Mouse (Mus musculus) lung, postnatal 25 days (tissue): Measurements from ENCODE around the gene Olfr282.
"Not testable (repeated sequence)": the region's sequence is repeated elsewhere in the genome, so short reads cannot be mapped to it uniquely, and the experiment has no call there.

Source experiments
- DNase-seq: peaks from one replicate; pipeline ENCODE4 v3.0.0; 2022; ENCODE audit warnings: low spot score

Gene Olfr282

DNA sequence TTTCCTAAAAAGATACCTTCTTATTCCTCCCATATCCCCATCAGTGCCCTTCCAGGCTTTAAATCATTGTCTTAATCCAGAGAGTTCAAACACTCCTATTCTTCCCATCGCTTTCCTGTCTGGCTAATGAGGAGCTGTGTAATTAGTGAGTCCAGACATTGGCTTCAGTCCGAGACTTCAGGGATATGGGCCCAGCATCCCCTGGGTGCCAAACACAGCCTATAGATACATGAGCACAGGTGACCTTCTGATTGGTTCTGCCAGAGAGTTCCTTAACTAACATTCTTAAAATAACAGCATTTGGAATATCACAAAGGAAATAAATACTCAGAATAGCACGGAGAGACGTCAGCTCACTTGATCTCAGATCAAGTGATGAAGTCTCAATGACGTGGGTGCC is at the start of gene Olfr282:
Gene Olfr282 (plus strand): TSS at position 301 of the 400 bp plus-strand sequence.
- not testable (repeated sequence) for DNase-seq

DNA sequence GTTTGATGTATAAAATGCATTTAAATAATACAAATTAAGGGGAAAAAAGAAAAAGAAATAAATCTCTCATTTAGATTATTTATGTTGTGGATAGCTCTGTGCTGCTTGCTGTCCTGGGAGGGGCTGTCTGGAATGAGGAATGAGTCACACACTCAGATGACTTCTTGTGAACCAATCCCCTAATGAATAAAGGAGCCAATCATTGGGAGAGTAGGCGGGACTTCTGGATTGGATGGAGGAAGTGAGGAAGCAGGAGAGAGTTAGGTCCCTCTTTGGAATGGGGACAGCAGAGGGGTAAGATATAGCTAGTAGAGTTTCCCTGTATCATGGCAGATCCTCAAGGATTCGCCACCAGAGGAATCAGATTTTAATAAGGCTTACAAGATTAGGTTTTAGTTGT is 43.4 kb upstream of the Olfr282 start:
- no peak for DNase-seq

GRCm38 (mm10) chr15:98389796-98390195 is 41.2 kb upstream of the Olfr282 start:
- peak; percentile 67 for DNase-seq

DNA sequence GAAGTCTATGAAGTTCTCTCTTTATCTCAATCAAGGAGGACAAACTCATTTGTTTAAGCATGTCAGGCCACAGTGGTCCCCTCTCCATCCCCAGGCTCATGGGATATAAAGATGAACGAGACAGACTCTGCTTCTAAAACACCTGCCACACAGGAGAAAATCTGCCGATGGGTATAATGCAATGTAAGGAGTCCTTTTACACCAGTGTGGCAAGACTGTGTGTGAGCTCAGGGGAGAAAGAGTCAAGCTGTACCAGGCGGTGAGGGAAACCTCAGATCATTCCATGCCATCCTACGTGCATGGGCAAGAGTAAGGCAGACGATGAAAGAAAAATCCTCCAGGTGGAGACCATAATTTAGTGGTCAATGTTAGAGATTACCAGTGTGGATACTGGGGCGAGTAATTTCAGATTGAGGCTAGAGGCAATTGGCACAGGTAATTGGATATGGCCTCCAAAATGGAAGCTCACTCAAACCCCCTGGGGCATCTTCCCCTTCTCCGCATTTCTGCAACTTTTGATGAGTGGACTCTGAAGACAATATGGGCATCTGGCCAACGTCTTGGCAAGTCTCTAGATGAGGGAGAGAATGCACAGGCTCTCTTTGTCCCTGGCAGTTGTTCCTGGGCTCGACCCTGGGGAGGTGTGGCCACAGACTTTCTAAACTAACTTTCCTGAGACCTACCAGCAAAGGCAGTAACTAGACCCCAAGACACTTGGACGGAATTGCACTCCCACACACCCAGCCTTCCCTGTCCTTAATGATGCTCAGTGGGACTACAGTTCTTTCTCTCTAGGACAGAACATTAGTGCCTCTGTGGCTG is 39.7 kb upstream of the Olfr282 start:
- DNase-seq: no peak

DNA sequence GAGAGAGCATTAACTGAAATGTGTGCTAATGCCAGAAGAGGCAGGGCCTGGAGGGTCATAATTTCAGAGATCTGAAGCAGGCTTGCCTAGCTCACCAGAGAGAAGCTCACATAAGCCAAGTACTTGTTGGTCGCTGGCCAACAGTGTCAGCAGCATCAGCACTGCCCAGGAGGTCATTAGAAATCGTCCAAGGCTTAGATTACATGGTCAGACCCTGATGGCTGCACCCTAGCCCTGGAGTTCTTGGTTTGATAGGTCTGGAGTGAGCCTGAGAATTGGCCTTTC is 39.2 kb upstream of the Olfr282 start:
- DNase-seq: no peak

- no peak for DNase-seq
These were observed 33.9 kb upstream of the Olfr282 start for GRCm38 (mm10) chr15:98397136-98397535.

DNA sequence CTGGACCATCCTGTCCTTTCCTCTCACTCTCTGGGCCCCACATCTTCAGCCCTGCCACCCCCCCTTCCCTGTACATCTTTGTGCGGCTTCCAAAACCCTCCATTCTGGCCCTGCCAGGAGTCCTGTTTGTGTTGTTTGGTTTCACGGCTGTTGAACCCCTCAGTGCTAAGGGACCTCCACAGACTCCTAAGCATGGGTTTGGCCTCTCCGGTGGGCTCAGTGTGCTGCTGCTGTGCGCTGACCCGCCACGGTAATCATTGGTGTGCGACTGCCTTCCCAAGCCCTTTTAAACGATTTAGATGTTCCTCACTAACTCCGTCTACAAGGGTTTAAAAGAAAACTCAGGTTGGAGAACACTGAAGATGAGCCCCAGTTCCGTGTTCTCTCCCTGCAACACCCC is 28.7 kb upstream of the Olfr282 start:
- no peak for DNase-seq

DNA sequence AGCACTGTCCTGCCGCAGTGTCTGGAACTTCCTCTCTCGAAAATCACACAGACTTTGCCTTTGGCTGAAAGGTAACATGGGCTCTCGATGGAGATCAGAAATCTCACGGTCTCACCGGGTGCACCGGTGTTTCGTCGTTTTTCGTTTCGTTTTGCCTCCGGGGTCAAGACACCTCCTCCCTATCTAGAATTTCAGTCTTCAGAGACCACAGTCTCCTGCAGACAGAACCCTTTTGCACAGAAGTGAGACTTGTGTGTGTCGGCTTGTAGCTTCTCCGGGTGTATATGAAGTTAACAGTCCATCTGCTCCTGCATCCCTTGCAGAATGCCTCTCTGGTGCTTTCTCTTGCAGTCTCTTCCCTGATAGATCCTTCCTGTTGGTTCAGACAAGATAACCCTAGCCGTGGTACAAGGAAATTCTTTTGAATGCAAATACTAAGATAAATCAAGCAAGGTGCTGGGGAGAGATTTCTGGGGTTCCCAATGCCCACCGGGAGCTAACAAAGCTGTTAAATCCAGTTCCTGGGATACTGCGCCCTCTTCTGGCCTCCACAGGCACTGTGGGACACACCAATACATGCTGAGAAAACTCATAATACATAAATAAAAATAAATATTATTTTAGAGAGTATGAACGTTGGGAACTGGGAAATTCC is 22.5 kb upstream of the Olfr282 start:
- no peak for DNase-seq

DNA sequence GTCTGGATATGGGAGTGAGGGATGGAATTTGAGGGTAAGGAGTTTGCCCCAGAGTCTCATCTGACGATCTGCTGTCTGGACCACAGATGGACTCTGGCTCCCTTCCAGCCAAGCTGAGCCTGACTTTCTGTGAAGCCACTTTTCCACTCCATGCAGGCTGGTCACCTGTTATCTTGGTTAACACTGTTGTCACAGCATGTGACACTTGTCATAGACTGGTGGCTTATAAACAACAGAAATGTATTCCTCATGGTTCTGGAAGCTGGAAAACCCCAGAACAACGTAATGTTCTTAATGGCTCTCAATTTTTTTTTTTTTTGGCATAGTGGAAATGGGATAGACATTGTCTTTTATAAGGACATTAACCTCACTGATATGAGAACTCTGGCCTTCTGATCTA is 21.4 kb upstream of the Olfr282 start:
- no peak for DNase-seq

DNA sequence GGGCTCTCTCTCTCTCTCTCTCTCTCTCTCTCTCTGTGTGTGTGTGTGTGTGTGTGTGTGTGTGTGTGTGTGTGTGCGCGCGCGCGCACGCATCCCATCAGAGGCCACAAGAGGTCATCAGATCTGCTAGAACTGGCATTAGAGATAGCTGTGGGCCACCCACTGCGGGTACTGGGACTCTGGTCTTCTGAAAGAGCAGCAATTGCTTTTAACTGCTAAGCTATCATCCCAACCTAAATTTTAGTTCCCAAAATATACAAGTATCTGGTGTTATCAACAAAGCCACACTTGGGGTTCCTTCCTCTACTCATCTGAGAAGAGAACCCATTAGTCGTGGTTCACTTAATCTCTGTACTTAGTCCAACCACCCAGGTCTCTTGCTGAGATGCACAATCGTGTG is 20.8 kb upstream of the Olfr282 start:
- no peak for DNase-seq

DNA sequence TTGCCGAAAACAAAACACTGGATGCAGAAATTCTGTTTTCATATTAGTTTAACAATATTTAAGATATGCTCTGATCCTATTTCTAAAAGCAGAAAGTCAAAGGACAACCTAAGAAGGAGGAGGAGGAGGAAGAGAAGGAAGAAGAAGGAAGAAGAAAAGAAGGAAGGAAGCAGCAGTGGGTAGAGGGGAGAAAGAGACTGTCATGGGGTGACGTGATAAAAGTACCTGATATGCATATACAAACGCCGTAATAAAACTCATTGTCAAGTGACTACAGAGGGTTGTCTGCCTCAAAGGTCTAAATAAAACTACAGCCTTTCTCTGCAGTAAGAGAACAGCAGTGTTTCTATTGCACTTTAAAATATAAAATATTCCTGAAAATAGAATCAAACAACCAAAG is 15.0 kb upstream of the Olfr282 start:
- DNase-seq: no peak

DNA sequence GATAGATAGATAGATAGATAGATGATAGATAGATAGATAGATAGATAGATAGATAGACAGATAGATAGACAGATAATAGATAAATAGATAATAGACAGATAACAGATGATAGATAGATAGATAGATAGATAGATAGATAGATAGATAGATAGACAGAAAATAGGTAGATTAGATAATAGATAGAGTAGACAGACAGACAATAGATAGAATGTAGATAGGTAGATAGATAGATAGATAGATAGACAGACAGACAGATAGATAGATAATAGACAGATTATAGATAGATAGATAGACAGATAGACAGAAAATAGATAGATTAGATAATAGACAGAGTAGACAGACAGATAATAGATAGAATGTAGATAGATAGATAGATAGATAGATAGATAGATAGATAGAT is 14.2 kb upstream of the Olfr282 start:
- DNase-seq: not testable (repeated sequence)

- DNase-seq: not testable (repeated sequence)
These were observed 13.7 kb upstream of the Olfr282 start for GRCm38 (mm10) chr15:98417285-98417684.

- no peak for DNase-seq
These were observed 12.9 kb upstream of the Olfr282 start for GRCm38 (mm10) chr15:98418096-98418495.

GRCm38 (mm10) chr15:98420897-98421296 is 10.1 kb upstream of the Olfr282 start:
- DNase-seq: no peak

- no peak for DNase-seq
These were observed 6.7 kb upstream of the Olfr282 start for GRCm38 (mm10) chr15:98424326-98424725.

GRCm38 (mm10) chr15:98424753-98425152 is 6.3 kb upstream of the Olfr282 start:
- no peak for DNase-seq

GRCm38 (mm10) chr15:98425188-98425587 is 5.8 kb upstream of the Olfr282 start:
- no peak for DNase-seq

GRCm38 (mm10) chr15:98444561-98444960 is 13.5 kb downstream of the Olfr282 start:
- no peak for DNase-seq

DNA sequence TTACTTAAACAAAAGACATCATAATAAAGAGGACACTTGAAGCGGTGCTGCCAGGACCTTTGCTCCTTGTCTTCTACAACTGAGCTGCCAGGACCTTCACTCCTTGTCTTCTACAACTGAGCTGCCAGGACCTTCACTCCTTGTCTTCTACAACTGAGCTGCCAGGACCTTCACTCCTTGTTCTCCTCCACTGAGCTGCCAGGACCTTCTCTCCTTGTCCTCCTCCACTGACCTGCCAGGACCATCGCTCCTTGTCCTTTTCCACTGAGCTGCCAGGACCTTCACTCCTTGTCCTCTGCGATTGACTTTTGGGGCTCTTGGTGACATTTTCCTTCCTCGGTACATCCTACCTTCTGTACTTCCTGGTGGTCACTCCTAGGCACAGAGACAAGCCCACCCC is 17.5 kb downstream of the Olfr282 start:
- peak; percentile 20 for DNase-seq

DNA sequence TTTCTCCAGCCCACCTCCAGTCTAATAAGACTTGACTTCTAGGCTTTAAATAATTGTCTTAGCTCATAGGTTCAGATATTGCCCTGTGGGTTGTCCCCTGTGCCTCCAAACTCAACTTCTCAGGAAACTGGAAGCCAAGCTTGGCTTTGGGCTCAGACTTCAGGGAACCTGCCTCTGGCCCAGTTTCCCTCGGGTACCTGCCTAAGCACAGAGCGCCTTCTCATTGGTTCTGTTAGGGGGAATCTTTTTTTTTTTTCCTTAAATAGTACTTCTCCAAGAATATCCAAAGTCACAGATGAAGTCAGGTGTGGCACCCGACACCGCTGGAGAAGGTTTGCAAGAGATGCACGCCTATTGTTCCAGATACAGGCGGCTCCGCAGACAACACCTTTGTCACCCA is 21.3 kb downstream of the Olfr282 start, which contains the start of gene Olfr281:
Gene Olfr281 (plus strand): TSS at position 301 of the 400 bp plus-strand sequence.
- DNase-seq: no peak

DNA sequence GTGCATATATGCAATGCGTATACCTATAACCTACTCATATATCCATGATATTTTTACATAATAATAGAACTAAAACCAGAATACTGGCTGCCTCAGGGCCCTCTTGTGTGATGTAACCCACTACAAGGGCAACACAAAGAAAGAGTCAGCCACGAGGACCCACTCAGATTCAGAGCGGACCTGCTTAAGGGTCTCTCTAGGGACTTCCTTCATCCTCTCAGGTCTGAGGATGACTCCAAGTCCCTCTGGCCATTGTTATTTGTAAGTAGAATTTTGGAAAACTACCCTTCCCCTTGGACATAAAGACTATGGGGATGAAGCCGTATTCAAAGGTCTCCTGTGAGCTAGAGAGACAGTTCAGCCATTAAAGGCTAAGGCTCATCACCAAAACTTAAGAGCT is 38.6 kb downstream of the Olfr282 start, which contains the start of gene OR5BS1P:
Gene OR5BS1P (plus strand): TSS at position 301 of the 400 bp plus-strand sequence.
- DNase-seq: no peak

DNA sequence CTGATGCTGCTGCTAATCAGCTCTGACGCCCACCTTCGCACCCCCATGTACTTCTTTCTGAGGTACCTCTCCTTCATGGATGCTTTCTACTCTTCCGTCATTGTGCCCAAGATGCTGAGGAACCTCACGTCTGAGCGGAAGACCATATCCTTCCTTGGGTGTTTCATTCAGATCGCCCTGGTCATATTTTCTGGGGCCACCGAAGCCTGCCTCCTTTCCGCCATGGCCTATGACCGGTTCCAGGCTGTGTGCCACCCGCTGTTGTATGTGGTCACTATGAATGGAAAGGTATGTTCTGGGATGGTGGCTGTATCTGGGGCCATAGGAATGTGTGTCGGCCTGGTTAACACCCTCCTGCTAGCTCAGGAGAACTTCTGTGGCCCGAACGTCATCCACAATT is 40.5 kb downstream of the Olfr282 start:
- no peak for DNase-seq

- DNase-seq: no peak
These were observed 43.9 kb downstream of the Olfr282 start for GRCm38 (mm10) chr15:98474958-98475357.
